Mouse (Mus musculus): ENCODE data around the gene Urb1. TPM values are rescaled to one million over a fixed set of nuclear protein-coding genes. Genes with fewer than 3 reads are reported as not detected.
A peak's percentile ranks its signal among the peaks of the same experiment; 100 is the strongest.
"Not testable (repeated sequence)": the region's sequence is repeated elsewhere in the genome, so short reads cannot be mapped to it uniquely, and the experiment has no call there.

The Urb1 gene
- polyA plus RNA-seq, 1 experiment, result 2.7 TPM

DNA sequence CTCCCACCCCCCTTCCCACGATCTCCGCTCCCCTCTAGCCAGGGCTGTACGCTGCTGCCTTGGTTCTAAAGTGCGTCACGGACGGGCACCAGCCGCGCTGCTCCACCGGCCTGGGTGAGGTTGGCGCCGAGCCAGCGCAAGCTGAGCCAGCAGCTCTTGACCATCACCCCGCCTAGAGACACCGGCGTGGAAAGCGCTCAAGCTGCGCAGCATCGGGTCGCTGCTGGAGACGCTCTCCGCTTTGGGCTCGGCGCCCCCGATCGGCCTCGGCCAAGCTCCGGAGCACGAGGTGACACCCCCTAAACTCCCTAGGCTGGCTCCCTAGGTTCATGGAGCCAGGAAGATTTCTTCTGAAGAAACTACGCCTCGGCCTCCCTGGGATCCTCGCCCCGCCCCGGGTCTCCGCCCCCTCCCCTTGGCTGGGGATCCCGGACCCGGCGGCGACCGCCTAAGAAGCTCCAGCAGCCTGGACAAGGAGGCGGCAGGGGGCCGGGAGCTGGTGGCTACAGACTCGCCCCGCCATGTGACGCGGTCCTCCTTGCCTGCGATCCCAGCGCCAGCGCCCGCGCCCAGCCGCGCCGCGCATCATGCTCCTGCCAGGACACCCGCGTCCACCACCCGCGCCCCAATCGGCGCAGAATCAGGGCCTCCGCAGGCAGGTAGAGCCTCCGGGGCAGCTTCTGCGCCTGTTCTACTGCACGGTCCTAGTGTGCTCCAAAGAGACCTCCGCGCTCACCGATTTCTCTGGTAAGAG, 20.6 kb upstream of the Urb1 start:
- no peaks in the 10 kb centered on the region for H3K36me3 ChIP-seq (ENCODE audit: control insufficient read depth, insufficient read depth, low read length)
- H3K27me3 ChIP-seq (replicated peaks; ENCODE audit: control insufficient read depth, insufficient read depth, low read length), result no peaks in the 10 kb centered on the region
- peak overlapping the region; percentile 61 for H3K4me3 ChIP-seq (ENCODE audit: insufficient read depth, low read depth, low read length)
- no peaks in the 10 kb centered on the region for H3K4me1 ChIP-seq (ENCODE audit: control insufficient read depth, insufficient read depth, low read length)
- H3K27ac ChIP-seq (ENCODE audit: insufficient read depth, low read depth, low read length), result peak overlapping the region; percentile 47; the same call in 1 of the 2 replicates
- TF ChIP-seq CTCF (conservative IDR thresholded peaks at IDR 0.05; ENCODE audit: insufficient read depth, insufficient read length, low read depth, low read length) (no peak), POLR2A (IDR thresholded peaks at IDR 0.05; ENCODE audit: low read depth, low read length) (no peak)
- WGBS, result 2% methylated on average over 67 of the region's 67 CpGs
- peak; percentile 90 for DNase-seq

DNA sequence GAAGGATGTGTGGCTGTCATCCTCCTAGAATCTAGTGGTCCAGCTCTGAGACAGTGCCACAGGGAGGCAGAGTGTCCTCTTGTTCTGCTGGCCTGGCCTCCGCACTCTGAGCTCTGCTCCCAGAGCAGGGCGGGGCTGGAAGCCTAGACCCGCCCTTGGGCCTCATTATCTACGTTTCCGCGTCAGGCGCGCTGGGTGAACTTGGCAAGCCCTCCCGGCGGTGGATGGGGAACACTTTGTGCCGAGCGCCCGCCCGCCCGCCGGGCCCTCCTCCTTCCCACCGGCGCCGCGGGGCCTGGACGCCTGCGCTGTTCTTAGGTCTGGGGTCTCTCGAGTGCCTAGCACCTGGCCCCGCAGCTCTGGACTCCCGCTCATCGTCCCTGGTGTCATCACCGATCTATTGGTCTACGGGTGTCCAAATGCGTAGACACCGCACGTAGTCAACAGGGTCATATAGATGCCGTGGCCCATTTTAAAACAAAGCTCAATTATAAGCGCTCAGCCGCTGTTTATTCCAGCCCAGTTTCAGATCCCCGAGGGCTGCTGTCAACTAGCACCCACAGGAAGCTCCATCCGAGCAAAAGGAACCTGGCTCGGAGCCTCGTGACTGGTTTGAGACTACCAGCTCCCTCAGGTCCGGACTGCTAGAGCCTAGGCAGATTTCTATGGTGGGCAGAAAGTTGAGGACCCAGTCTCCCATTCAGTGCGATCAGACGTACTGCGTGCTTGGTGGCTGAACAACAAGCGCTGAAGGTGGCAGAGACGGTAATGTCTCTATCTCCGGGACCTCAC, 19.9 kb upstream of the Urb1 start:
- H3K4me3 ChIP-seq (ENCODE audit: insufficient read depth, low read depth, low read length), result peak overlapping the region; percentile 61
- no peaks in the 10 kb centered on the region for H3K4me1 ChIP-seq (ENCODE audit: control insufficient read depth, insufficient read depth, low read length)
- TF ChIP-seq CTCF (conservative IDR thresholded peaks at IDR 0.05; ENCODE audit: insufficient read depth, insufficient read length, low read depth, low read length), result peak; percentile 69
- no peak for TF ChIP-seq POLR2A (IDR thresholded peaks at IDR 0.05; ENCODE audit: low read depth, low read length)
- H3K27me3 ChIP-seq (replicated peaks; ENCODE audit: control insufficient read depth, insufficient read depth, low read length), result no peaks in the 10 kb centered on the region
- no peaks in the 10 kb centered on the region for H3K36me3 ChIP-seq (ENCODE audit: control insufficient read depth, insufficient read depth, low read length)
- WGBS, result under 1% methylated on average over 45 of the region's 45 CpGs
- peak; percentile 95 for DNase-seq
- peak overlapping the region; percentile 47; the same call in 1 of the 2 replicates for H3K27ac ChIP-seq (ENCODE audit: insufficient read depth, low read depth, low read length)

DNA sequence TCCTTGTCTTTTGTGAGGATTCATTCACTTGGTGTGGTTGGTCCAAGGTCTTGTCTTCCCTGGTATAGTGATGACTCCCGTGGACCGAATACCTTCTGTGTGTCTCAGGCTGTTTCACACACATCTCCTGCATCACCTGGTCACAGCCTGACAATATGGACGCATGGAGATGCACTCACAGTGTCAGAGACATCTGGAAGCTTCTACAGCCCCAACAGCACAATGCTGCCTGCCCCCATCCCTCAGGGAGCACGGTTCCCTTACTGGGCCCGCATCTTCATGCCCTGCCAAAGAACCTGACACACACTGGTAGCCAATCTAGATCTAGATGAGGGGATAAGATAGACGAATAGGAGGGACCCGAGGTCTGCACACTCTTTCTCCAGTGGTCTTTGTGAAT, 18.9 kb upstream of the Urb1 start:
- DNase-seq, result no peak
- WGBS, result 87% methylated on average over 7 of the region's 7 CpGs
- Histone ChIP-seq H3K4me3 (ENCODE audit: insufficient read depth, low read depth, low read length) (no peak overlapping the region), H3K27ac (ENCODE audit: insufficient read depth, low read depth, low read length) (no peak overlapping the region), H3K4me1 (ENCODE audit: control insufficient read depth, insufficient read depth, low read length) (no peaks in the 10 kb centered on the region), H3K36me3 (ENCODE audit: control insufficient read depth, insufficient read depth, low read length) (no peaks in the 10 kb centered on the region), H3K27me3 (replicated peaks; ENCODE audit: control insufficient read depth, insufficient read depth, low read length) (no peaks in the 10 kb centered on the region)
- TF ChIP-seq CTCF (conservative IDR thresholded peaks at IDR 0.05; ENCODE audit: insufficient read depth, insufficient read length, low read depth, low read length) (no peak), POLR2A (IDR thresholded peaks at IDR 0.05; ENCODE audit: low read depth, low read length) (no peak)

DNA sequence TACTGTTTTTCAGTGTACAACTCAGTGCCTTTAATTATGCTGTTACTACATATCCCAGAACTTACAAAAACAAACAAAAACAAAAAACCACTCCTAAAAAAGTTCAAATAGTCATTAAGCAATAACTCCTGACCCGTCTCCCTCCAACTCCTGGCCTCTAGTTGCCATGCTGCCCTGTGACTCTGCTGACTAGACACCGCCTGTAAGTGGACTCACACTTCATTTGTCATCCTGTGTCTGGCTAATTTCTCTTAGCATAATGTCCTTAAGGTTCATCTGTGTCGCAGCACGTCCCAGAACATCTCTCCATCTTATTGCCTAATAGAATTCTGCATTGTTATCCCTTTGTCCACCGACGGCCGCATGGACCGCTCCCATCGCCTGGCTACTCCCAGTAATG, 17.3 kb upstream of the Urb1 start:
- no peaks in the 10 kb centered on the region for H3K36me3 ChIP-seq (ENCODE audit: control insufficient read depth, insufficient read depth, low read length)
- DNase-seq, result no peak
- H3K27me3 ChIP-seq (replicated peaks; ENCODE audit: control insufficient read depth, insufficient read depth, low read length), result no peaks in the 10 kb centered on the region
- no peak overlapping the region for H3K27ac ChIP-seq (ENCODE audit: insufficient read depth, low read depth, low read length)
- H3K4me3 ChIP-seq (ENCODE audit: insufficient read depth, low read depth, low read length), result no peak overlapping the region
- 89% methylated on average over 9 of the region's 9 CpGs for WGBS
- TF ChIP-seq POLR2A (IDR thresholded peaks at IDR 0.05; ENCODE audit: low read depth, low read length) (no peak), CTCF (conservative IDR thresholded peaks at IDR 0.05; ENCODE audit: insufficient read depth, insufficient read length, low read depth, low read length) (no peak)
- H3K4me1 ChIP-seq (ENCODE audit: control insufficient read depth, insufficient read depth, low read length), result no peaks in the 10 kb centered on the region

DNA sequence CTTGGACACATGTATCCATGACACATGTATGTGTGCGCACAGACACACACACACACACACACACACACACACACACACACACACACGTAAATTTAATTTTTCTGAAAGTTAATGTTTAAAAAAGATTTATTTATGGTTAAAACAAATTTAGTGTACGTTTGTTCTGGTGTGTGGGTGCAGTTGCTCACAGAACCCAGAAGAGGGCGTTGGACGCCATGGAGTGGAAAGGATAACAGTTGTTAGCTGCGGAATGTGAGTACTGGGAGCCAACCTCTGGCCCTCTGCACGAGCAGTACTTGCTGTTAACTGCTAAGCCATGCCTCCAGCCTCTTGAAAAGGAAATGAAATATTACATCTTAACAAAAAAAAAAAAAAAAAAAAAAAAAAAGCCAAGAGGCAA, 16.2 kb upstream of the Urb1 start, which contains the start of gene Eva1c:
Gene Eva1c (plus strand): TSS at position 263 of the 400 bp plus-strand sequence.
- H3K27ac ChIP-seq (ENCODE audit: insufficient read depth, low read depth, low read length), result no peak within 1 kb of the TSS
- H3K36me3 ChIP-seq (ENCODE audit: control insufficient read depth, insufficient read depth, low read length), result no peaks in the 10 kb centered on the region
- no peaks in the 10 kb centered on the region for H3K4me1 ChIP-seq (ENCODE audit: control insufficient read depth, insufficient read depth, low read length)
- WGBS, result 74% methylated on average over 7 of the region's 7 CpGs
- H3K4me3 ChIP-seq (ENCODE audit: insufficient read depth, low read depth, low read length), result no peak within 1 kb of the TSS
- no peak for DNase-seq
- H3K27me3 ChIP-seq (replicated peaks; ENCODE audit: control insufficient read depth, insufficient read depth, low read length), result no peaks in the 10 kb centered on the region
- TF ChIP-seq POLR2A (IDR thresholded peaks at IDR 0.05; ENCODE audit: low read depth, low read length), result no peak
- peak; percentile 31; the same call in 1 of the 2 replicates for TF ChIP-seq CTCF (conservative IDR thresholded peaks at IDR 0.05; ENCODE audit: insufficient read depth, insufficient read length, low read depth, low read length)

DNA sequence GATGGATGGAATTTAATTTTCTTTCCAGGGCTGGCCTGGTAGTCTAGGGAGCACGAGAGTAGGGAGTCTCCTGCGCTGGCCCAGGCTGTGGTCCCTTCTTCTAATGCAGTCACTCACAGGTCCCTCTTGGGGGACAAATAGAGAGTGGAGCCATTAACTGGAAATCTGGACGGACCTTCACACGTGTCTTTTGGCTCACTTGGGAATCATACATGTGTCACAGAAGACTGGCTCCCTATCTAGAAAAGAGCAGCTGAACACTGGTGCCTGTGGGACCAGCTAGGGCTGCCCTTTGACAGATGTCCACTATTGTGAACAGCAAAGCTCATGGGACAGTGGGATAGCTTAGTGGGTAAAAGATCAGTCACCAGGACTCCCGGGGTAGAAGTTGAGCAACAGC, 15.8 kb upstream of the Urb1 start:
- no peaks in the 10 kb centered on the region for H3K36me3 ChIP-seq (ENCODE audit: control insufficient read depth, insufficient read depth, low read length)
- DNase-seq, result no peak
- no peak overlapping the region for H3K27ac ChIP-seq (ENCODE audit: insufficient read depth, low read depth, low read length)
- H3K4me1 ChIP-seq (ENCODE audit: control insufficient read depth, insufficient read depth, low read length), result no peaks in the 10 kb centered on the region
- H3K4me3 ChIP-seq (ENCODE audit: insufficient read depth, low read depth, low read length), result no peak overlapping the region
- no peak for TF ChIP-seq CTCF (conservative IDR thresholded peaks at IDR 0.05; ENCODE audit: insufficient read depth, insufficient read length, low read depth, low read length)
- TF ChIP-seq POLR2A (IDR thresholded peaks at IDR 0.05; ENCODE audit: low read depth, low read length), result no peak
- H3K27me3 ChIP-seq (replicated peaks; ENCODE audit: control insufficient read depth, insufficient read depth, low read length), result no peaks in the 10 kb centered on the region
- WGBS, result 88% methylated on average over 5 of the region's 5 CpGs

DNA sequence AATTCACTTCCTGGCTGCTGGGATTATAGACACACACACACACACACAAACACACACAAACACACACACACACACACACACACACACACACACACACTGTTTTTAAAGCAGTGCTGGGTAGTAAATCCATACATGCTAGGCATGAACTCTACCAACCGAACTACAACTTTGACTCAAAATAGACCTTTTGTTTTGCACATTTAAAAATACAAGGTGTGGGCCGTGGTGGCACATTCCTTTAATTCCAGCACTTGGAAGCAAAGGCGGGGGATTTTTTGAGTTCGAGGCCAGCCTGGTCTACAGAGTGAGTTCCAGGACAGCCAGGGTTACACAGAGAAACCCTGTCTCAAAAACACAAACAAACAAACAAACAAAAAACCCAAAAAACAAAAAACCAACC, 13.8 kb upstream of the Urb1 start:
- not testable (repeated sequence) for DNase-seq; H3K27me3 ChIP-seq (replicated peaks; ENCODE audit: control insufficient read depth, insufficient read depth, low read length); H3K4me1 ChIP-seq (ENCODE audit: control insufficient read depth, insufficient read depth, low read length); H3K4me3 ChIP-seq (ENCODE audit: insufficient read depth, low read depth, low read length); H3K27ac ChIP-seq (ENCODE audit: insufficient read depth, low read depth, low read length); H3K36me3 ChIP-seq (ENCODE audit: control insufficient read depth, insufficient read depth, low read length)
- WGBS, result 77% methylated on average over 4 of the region's 4 CpGs

Data from kidney, adult 2 months (tissue).